Mouse (Mus musculus) stomach, postnatal 0 days (tissue): ENCODE data around the gene Rps4x. TPM values are rescaled to one million over a fixed set of nuclear protein-coding genes. Genes with fewer than 3 reads are reported as not detected.

Source experiments
- ATAC-seq: fragments of 200-750 bp; cut with Nextera tagmentation; 2 replicates; pipeline ENCODE4 v1.8.0; 2017; ENCODE audit not compliant: low FRiP score, low TSS enrichment
- DNase-seq: peaks from one replicate; pipeline ENCODE4 v3.0.0-alpha.2; 2016; ENCODE audit warnings: low spot score
- H3K27ac ChIP-seq: fragments of 300-500 bp; sonication (generic); replicated peaks from 2 replicates; pipeline ENCODE4 v1.5.1; 2014; ENCODE audit warnings: mild to moderate bottlenecking, control low read depth
- H3K27me3 ChIP-seq: fragments of 300-500 bp; sonication (generic); 2 replicates; pipeline ENCODE4 v1.6.1; 2014; ENCODE audit warnings: low read length; ENCODE audit not compliant: control insufficient read depth, insufficient read depth
- H3K36me3 ChIP-seq: fragments of 300-500 bp; sonication (generic); 2 replicates; pipeline ENCODE4 v1.6.1; 2014; ENCODE audit warnings: low read length, mixed read lengths; ENCODE audit not compliant: control insufficient read depth, insufficient read depth
- H3K4me1 ChIP-seq: fragments of 300-500 bp; sonication (generic); replicated peaks from 2 replicates; pipeline ENCODE4 v1.6.1; 2014; ENCODE audit warnings: antibody characterized with exemption; ENCODE audit not compliant: control insufficient read depth, insufficient read depth
- H3K4me2 ChIP-seq: fragments of 300-500 bp; sonication (generic); replicated peaks from 2 replicates; pipeline ENCODE4 v1.6.1; 2014; ENCODE audit warnings: low read depth, mild to moderate bottlenecking, control low read depth, moderate library complexity
- H3K4me3 ChIP-seq: fragments of 300-500 bp; sonication (generic); 2 replicates; pipeline ENCODE4 v1.5.1; 2014; ENCODE audit warnings: low read depth, low read length, control low read depth
- H3K9ac ChIP-seq: fragments of 300-500 bp; sonication (generic); 2 replicates; pipeline ENCODE4 v1.6.1; 2014; ENCODE audit warnings: mild to moderate bottlenecking, low read length, control low read depth, mixed read lengths
- H3K9me3 ChIP-seq: fragments of 300-500 bp; sonication (generic); 2 replicates; pipeline ENCODE4 v1.6.1; 2016; ENCODE audit warnings: low read length; ENCODE audit not compliant: control insufficient read depth
- CTCF ChIP-seq: IDR thresholded peaks from 2 replicates; pipeline ENCODE4 v1.5.1; 2016; ENCODE audit warnings: antibody characterized with exemption, low read depth, mild to moderate bottlenecking, moderate library complexity
- EP300 ChIP-seq: optimal IDR thresholded peaks from 2 replicates; pipeline ENCODE3; 2016; ENCODE audit warnings: antibody characterized with exemption
- WGBS: fragments of 180-500 bp; shearing (Covaris S2); extraction: QIAGEN DNeasy Blood & Tissue Kit; methylation state at CpG from one replicate; pipeline ENCODE4 v1.1.7; 2014; 5-methylcytosine and 5-hydroxymethylcytosine counted together
- polyA plus RNA-seq: library from polyadenylated mRNA; unstranded; fragments of >200 nt; fragmentation: Nextera tagmentation; extraction: Ambion mirVana; gene quantifications from 2 replicates; pipeline ENCODE4 v1.2.1, GENCODE M21; 2015

The Rps4x gene
- polyA plus RNA-seq, 1 experiment from 2014 or later: 636 TPM

DNA sequence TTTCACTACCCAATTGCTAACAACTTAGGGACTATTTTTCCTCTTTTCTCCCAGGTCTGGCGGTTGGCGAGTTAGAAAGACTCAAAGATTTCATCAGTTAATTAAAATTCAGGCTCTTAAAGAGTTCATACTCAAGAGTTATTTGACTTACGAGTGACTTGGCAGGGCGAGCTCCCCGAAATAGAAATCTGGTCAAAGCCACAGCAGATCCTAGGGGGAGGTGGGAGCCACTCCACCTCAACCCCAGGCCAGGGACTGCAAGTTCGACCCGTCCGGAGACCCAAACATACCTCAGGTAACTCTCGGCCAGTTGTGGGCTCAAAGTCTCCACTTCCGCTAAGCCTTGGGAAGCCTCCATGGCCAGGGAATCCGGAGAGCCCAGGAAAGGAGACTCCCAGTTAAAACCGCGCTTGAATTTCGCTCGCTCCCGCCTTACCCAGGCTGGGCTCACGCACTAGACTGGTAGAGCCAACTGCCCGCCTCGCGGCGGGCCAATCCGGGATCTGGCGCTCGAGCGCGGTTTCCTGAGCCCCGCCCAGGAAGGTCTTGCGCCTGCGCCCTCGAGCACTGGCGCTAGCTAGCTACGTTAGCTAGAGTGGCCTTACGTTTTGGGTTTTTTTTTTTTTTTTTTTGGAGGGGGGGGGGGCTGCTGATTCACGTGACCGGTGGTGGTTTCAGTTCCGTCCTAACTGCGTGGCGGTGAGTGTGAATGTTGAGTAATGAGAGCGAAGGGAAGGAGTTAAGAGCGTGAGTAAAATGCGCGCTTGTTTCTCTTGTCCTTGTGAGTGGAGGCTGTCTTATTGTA lies 32.4 kb downstream of the Rps4x start, which contains the start of gene Ercc6l:
Gene Ercc6l, minus strand, starts transcription at position 474 of the 805 bp plus-strand sequence.
- H3K9me3 ChIP-seq: no peaks in the 10 kb centered on the region
- H3K4me2 ChIP-seq: peak within 1 kb of the TSS; percentile 53
- 9% methylated on average over 38 of the region's 42 CpGs for WGBS
- TF ChIP-seq EP300 (no peak), CTCF (no peak)
- 0 out of 2 replicates have a peak within 1 kb of the TSS, but pooled peaks have one; percentile 5 for H3K27ac ChIP-seq
- ATAC-seq (peak; percentile 98), DNase-seq (peak; percentile 90)
- H3K4me1 ChIP-seq: no peaks in the 10 kb centered on the region
- no peaks in the 10 kb centered on the region for H3K27me3 ChIP-seq
- H3K4me3 ChIP-seq: peak within 1 kb of the TSS; percentile 47
- H3K36me3 ChIP-seq: no peaks in the 10 kb centered on the region
- H3K9ac ChIP-seq: peak within 1 kb of the TSS; percentile 58

DNA sequence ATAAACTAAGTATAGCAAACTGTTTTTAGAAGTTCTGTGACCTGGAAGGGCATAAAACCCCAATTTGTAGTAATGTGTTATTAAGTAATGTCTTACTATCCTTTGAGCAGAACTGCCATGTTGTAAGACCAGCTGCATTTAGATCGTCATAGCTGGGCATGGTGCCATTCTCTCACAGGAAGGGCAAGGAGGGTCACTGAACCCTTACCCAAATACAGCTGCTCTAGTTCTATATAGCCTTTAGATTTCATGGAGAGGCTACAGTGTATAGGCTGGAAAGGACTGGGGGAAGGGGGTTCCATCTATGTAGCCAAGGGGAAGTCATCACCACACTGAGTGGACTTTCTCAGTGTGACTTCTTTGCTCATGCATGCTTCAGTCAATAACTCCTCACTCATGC lies 48.0 kb downstream of the Rps4x start:
- Histone ChIP-seq H3K9me3 (no peaks in the 10 kb centered on the region), H3K4me1 (no peaks in the 10 kb centered on the region), H3K27ac (no peak overlapping the region), H3K36me3 (no peaks in the 10 kb centered on the region), H3K9ac (no peak overlapping the region), H3K27me3 (no peaks in the 10 kb centered on the region), H3K4me3 (no peak overlapping the region), H3K4me2 (no peak overlapping the region)
- TF ChIP-seq CTCF (no peak), EP300 (no peak)
- no peak for ATAC-seq
- no peak for DNase-seq
- WGBS: 29% methylated on average over 1 of the region's 1 CpGs

Other genes with a start within 250 kb of the Rps4x start
- 0.56 and 0.64 TPM in 2 replicates for gene Rtl5, start 118.1 kb downstream of the Rps4x start, polyA plus RNA-seq
- gene Pin4, start 69.9 kb downstream of the Rps4x start, polyA plus RNA-seq: 48.2 and 61.7 TPM in 2 replicates
- 1.5 and 1.9 TPM in 2 replicates for gene Ercc6l, start 32.3 kb downstream of the Rps4x start, polyA plus RNA-seq
- 2.1 and 3.2 TPM in 2 replicates for gene Cited1, start 62.8 kb upstream of the Rps4x start, polyA plus RNA-seq